Mouse (Mus musculus) hindbrain, postnatal 0 days (tissue): ENCODE data around the gene Vipas39. TPM values are rescaled to one million over a fixed set of nuclear protein-coding genes. Genes with fewer than 3 reads are reported as not detected.
A peak's percentile ranks its signal among the peaks of the same experiment; 100 is the strongest.
"Not testable (repeated sequence)": the region's sequence is repeated elsewhere in the genome, so short reads cannot be mapped to it uniquely, and the experiment has no call there.

Experiments
- ATAC-seq: fragments of 200-750 bp; cut with Nextera tagmentation; 2 replicates; pipeline ENCODE4 v1.8.0; 2017; ENCODE audit warnings: mild to moderate bottlenecking, moderate TSS enrichment, moderate library complexity
- DNase-seq: peaks from one replicate; pipeline ENCODE4 v3.0.0-alpha.2; 2015; ENCODE audit warnings: low spot score
- H3K27ac ChIP-seq: fragments of 300-500 bp; sonication (generic); 2 replicates; pipeline ENCODE4 v1.5.1; 2014; ENCODE audit warnings: mild to moderate bottlenecking
- H3K27me3 ChIP-seq: fragments of 300-500 bp; sonication (generic); 2 replicates; pipeline ENCODE4 v1.6.1; 2014; ENCODE audit warnings: low read length, mixed read lengths; ENCODE audit not compliant: insufficient read depth
- H3K36me3 ChIP-seq: fragments of 300-500 bp; sonication (generic); 2 replicates; pipeline ENCODE4 v1.6.1; 2014; ENCODE audit warnings: low read length, mixed read lengths; ENCODE audit not compliant: insufficient read depth
- H3K4me1 ChIP-seq: fragments of 300-500 bp; sonication (generic); 2 replicates; pipeline ENCODE4 v1.6.1; 2014; ENCODE audit warnings: antibody characterized with exemption, low read length, mixed read lengths; ENCODE audit not compliant: insufficient read depth
- H3K4me2 ChIP-seq: fragments of 300-500 bp; sonication (generic); 2 replicates; pipeline ENCODE4 v1.6.1; 2014; ENCODE audit warnings: low read depth, mild to moderate bottlenecking, low read length, moderate library complexity, mixed read lengths
- H3K4me3 ChIP-seq: fragments of 300-500 bp; sonication (generic); 2 replicates; pipeline ENCODE4 v1.5.1; 2014; ENCODE audit warnings: low read length
- H3K9ac ChIP-seq: fragments of 300-500 bp; sonication (generic); replicated peaks from 2 replicates; pipeline ENCODE4 v1.6.1; 2014; ENCODE audit warnings: mild to moderate bottlenecking, low read length, moderate library complexity, mixed read lengths
- H3K9me3 ChIP-seq: fragments of 300-500 bp; sonication (generic); 2 replicates; pipeline ENCODE4 v1.6.1; 2016; ENCODE audit warnings: low read length, mixed read lengths
- CTCF ChIP-seq: IDR thresholded peaks from 2 replicates; pipeline ENCODE4 v1.5.1; 2016; ENCODE audit warnings: antibody characterized with exemption, control low read depth, low read depth
- WGBS: fragments of 180-500 bp; shearing (Covaris S2); extraction: QIAGEN DNeasy Blood & Tissue Kit; methylation state at CpG from one replicate; pipeline ENCODE4 v1.1.7; 2014; 5-methylcytosine and 5-hydroxymethylcytosine counted together
- polyA plus RNA-seq: library from polyadenylated mRNA; unstranded; fragments of >200 nt; fragmentation: Nextera tagmentation; extraction: Ambion mirVana; gene quantifications from 2 replicates; pipeline ENCODE4 v1.2.1, GENCODE M21; 2015
- total RNA-seq: library from RNA; depleted of rRNA; stranded (reverse); fragments of >200 nt; gene quantifications from 2 replicates; pipeline ENCODE4 v1.2.3, GENCODE M21; 2014; rRNA removed

Gene Vipas39
- total RNA-seq = 51.6 and 61.3 TPM in 2 replicates
- polyA plus RNA-seq = 49.8 and 50.5 TPM in 2 replicates

DNA sequence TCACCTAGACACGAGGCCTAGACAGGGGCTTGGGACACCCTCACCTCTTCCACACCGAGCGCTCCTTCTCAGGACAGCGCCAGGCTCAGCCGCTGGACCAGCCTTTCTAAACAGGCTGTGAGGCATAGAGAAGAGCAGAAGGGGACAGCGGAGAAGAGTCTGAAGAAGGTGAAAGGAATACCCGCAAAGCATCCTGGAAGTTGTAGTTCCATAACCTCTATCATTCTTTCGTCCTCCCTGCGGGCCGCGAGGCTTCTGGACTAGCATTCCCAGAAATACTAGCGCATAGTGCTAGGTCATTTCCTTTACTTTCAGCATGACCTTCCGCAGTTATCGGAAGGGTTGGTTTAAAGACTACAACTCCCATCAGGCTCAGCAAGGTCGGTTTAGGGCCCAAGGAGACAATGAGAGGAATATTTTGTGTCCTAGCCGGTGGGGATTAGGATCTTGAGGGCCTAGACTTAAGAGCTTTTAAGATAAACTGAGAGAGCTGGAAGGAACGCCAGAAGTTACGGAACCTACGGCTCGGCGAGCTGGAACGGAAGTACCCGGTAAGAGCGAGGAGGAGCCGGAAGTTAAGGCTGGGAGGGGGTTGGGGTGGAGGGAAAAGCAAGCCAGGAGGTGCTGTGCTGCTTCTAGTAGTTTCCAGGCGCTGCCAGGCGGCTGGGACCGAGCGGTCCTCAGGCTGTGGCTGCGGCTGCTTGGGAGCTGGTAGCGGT lies at the start of gene Vipas39, which contains the start of gene Ahsa1:
Gene Vipas39 (minus strand): TSS at position 149 of the 719 bp plus-strand sequence.
Gene Ahsa1 (plus strand): TSS at position 372 of the 719 bp plus-strand sequence.
- WGBS = under 1% methylated on average over 31 of the region's 31 CpGs
- peak within 1 kb of the TSS; percentile 84 for H3K4me2 ChIP-seq
- H3K9me3 ChIP-seq = no peaks in the 10 kb centered on the region
- no peaks in the 10 kb centered on the region; the same call in 1 of the 2 replicates for H3K4me1 ChIP-seq
- peak within 1 kb of the TSS; percentile 91 for H3K27ac ChIP-seq
- no peaks in the 10 kb centered on the region for H3K27me3 ChIP-seq
- DNase-seq (peak; percentile 98), ATAC-seq (peak; percentile 98)
- peak; percentile 61 for TF ChIP-seq CTCF
- peak within 1 kb of the TSS; percentile 86 for H3K9ac ChIP-seq
- peaks cover 24% of the 10 kb centered on the region for H3K36me3 ChIP-seq
- H3K4me3 ChIP-seq = peak within 1 kb of the TSS; percentile 84

DNA sequence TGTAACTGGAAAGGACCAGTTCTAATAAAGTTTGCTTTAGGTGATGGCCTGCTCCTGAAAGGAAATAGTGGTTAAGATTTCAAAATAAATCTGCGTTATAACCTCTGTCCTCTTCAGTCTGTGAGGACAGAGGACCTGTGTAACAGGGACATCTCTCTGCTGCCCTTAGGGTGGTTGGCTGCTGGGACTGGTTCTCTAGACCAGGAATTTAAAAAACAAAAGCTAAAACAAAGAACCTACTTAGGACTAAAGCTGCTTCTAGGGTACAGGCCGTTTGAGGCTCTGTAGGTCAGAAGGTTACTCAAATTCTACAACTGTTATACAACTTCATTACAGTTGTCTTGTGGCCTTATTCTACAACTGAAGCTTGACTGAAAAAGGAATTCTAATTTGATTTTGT lies 47.0 kb upstream of the Vipas39 start:
- 59% methylated on average over 2 of the region's 2 CpGs for WGBS
- Histone ChIP-seq H3K4me1 (no peaks in the 10 kb centered on the region), H3K27me3 (no peaks in the 10 kb centered on the region), H3K4me3 (no peak overlapping the region), H3K9me3 (no peaks in the 10 kb centered on the region), H3K27ac (no peak overlapping the region), H3K36me3 (peaks cover 17% of the 10 kb centered on the region; the same call in 1 of the 2 replicates), H3K4me2 (no peak overlapping the region), H3K9ac (no peak overlapping the region)
- TF ChIP-seq CTCF = no peak
- no peak for DNase-seq
- ATAC-seq = no peak

GRCm38 (mm10) chr12:87306584-87306844 lies 40.5 kb upstream of the Vipas39 start:
- not testable (repeated sequence) for H3K9me3 ChIP-seq, H3K27me3 ChIP-seq, H3K9ac ChIP-seq, DNase-seq, H3K27ac ChIP-seq, H3K4me2 ChIP-seq, H3K4me3 ChIP-seq, H3K4me1 ChIP-seq
- peaks cover 19% of the 10 kb centered on the region; the same call in 1 of the 2 replicates for H3K36me3 ChIP-seq
- WGBS = 61% methylated on average over 4 of the region's 4 CpGs
- ATAC-seq = 0 out of 2 replicates have a peak, but pooled peaks have one; percentile 12

- H3K36me3 ChIP-seq = peaks cover 19% of the 10 kb centered on the region; the same call in 1 of the 2 replicates
- TF ChIP-seq CTCF = no peak
- WGBS = 20% methylated on average over 13 of the region's 13 CpGs
- H3K27me3 ChIP-seq = no peaks in the 10 kb centered on the region
- no peak overlapping the region for H3K9ac ChIP-seq
- DNase-seq = peak; percentile 35
- H3K4me3 ChIP-seq = no peak overlapping the region
- H3K4me2 ChIP-seq = no peak overlapping the region; the same call in 1 of the 2 replicates
- ATAC-seq = 0 out of 2 replicates have a peak, but pooled peaks have one; percentile 27
- H3K9me3 ChIP-seq = no peaks in the 10 kb centered on the region
- H3K27ac ChIP-seq = no peak overlapping the region
- 0 out of 2 replicates have a peak, but pooled peaks cover 3% of the 10 kb centered on the region for H3K4me1 ChIP-seq
These were observed 39.9 kb upstream of the Vipas39 start for GRCm38 (mm10) chr12:87305767-87306583.

GRCm38 (mm10) chr12:87301189-87301588 lies 35.1 kb upstream of the Vipas39 start:
- 46% methylated on average over 4 of the region's 4 CpGs for WGBS
- no peak for TF ChIP-seq CTCF

DNA sequence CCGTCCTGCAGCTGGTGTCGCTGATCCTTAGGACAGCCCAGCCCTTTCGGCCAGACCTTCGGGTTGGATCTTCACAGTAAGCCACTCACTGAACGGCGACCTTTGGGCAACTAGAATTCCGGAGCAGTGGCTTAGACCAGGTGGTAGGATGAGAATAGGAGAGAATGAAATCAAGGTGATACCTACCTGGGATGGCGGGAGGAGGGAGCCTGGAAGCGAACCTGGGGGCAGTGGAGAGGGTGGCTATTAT lies 34.3 kb upstream of the Vipas39 start:
- no peak for TF ChIP-seq CTCF
- Histone ChIP-seq H3K9ac (no peak overlapping the region), H3K4me1 (no peaks in the 10 kb centered on the region), H3K9me3 (no peaks in the 10 kb centered on the region), H3K4me2 (peak overlapping the region; percentile 83), H3K36me3 (no peaks in the 10 kb centered on the region), H3K27me3 (no peaks in the 10 kb centered on the region), H3K4me3 (peak overlapping the region; percentile 66), H3K27ac (no peak overlapping the region)
- DNase-seq = no peak
- no peak for ATAC-seq
- WGBS = 1% methylated on average over 9 of the region's 9 CpGs

More at GRCm38 (mm10) chr12:87301189-87301588, 35.1 kb upstream of the Vipas39 start:
- Histone ChIP-seq H3K4me2 (no peak overlapping the region), H3K4me3 (no peak overlapping the region), H3K9ac (no peak overlapping the region), H3K27ac (no peak overlapping the region), H3K36me3 (no peaks in the 10 kb centered on the region), H3K27me3 (no peaks in the 10 kb centered on the region), H3K4me1 (0 out of 2 replicates have a peak, but pooled peaks cover 3% of the 10 kb centered on the region), H3K9me3 (no peaks in the 10 kb centered on the region)
- ATAC-seq (no peak), DNase-seq (no peak)
